Mouse (Mus musculus) forebrain, embryonic 14.5 days (tissue): ENCODE results near the gene Ankle1. TPM values are rescaled to one million over a fixed set of nuclear protein-coding genes. Genes with fewer than 3 reads are reported as not detected.

Source experiments
- ATAC-seq: fragments of 200-750 bp; cut with Nextera tagmentation; 2 replicates; pipeline ENCODE4 v1.8.0; 2017; ENCODE audit warnings: mild to moderate bottlenecking, moderate library complexity
- DNase-seq: peaks from one replicate; pipeline ENCODE4 v3.0.0-alpha.2; 2015; ENCODE audit warnings: low spot score
- H3K27ac ChIP-seq: fragments of 300-500 bp; sonication (generic); 2 replicates; pipeline ENCODE4 v1.5.1; 2014; ENCODE audit warnings: low read depth, mild to moderate bottlenecking, control low read depth, low read length, moderate library complexity
- H3K27me3 ChIP-seq: fragments of 300-500 bp; sonication (generic); replicated peaks from 2 replicates; pipeline ENCODE4 v1.6.1; 2014; ENCODE audit warnings: low read length, control low read depth, mixed read lengths; ENCODE audit not compliant: control insufficient read depth, insufficient read depth
- H3K36me3 ChIP-seq: fragments of 300-500 bp; sonication (generic); 2 replicates; pipeline ENCODE4 v1.6.1; 2014; ENCODE audit warnings: low read length, control low read depth; ENCODE audit not compliant: control insufficient read depth, insufficient read depth
- H3K4me1 ChIP-seq: fragments of 300-500 bp; sonication (generic); 2 replicates; pipeline ENCODE4 v1.6.1; 2014; ENCODE audit warnings: antibody characterized with exemption, low read length, control low read depth; ENCODE audit not compliant: control insufficient read depth, insufficient read depth
- H3K4me2 ChIP-seq: fragments of 300-500 bp; sonication (generic); 2 replicates; pipeline ENCODE4 v1.6.1; 2014; ENCODE audit warnings: mild to moderate bottlenecking, control low read depth, low read length
- H3K4me3 ChIP-seq: fragments of 300-500 bp; sonication (generic); 2 replicates; pipeline ENCODE4 v1.5.1; 2014; ENCODE audit warnings: low read depth, low read length, control low read depth
- H3K9ac ChIP-seq: fragments of 300-500 bp; sonication (generic); 2 replicates; pipeline ENCODE4 v1.6.1; 2014; ENCODE audit warnings: mild to moderate bottlenecking, low read length, control low read depth, moderate library complexity
- H3K9me3 ChIP-seq: fragments of 300-500 bp; sonication (generic); replicated peaks from 2 replicates; pipeline ENCODE4 v1.6.1; 2016; ENCODE audit warnings: low read length, control low read depth, mixed read lengths; ENCODE audit not compliant: control insufficient read depth
- WGBS: fragments of 180-500 bp; shearing (Covaris S2); extraction: QIAGEN DNeasy Blood & Tissue Kit; methylation state at CpG from one replicate; pipeline ENCODE4 v1.1.7; 2014; 5-methylcytosine and 5-hydroxymethylcytosine counted together
- polyA plus RNA-seq: library from polyadenylated mRNA; unstranded; fragments of >200 nt; fragmentation: Nextera tagmentation; extraction: Ambion mirVana; gene quantifications from 2 replicates; pipeline ENCODE4 v1.2.1, GENCODE M21; 2014

The Ankle1 gene
- polyA plus RNA-seq, 1 experiment from 2014 or later, result 4.3 TPM

DNA sequence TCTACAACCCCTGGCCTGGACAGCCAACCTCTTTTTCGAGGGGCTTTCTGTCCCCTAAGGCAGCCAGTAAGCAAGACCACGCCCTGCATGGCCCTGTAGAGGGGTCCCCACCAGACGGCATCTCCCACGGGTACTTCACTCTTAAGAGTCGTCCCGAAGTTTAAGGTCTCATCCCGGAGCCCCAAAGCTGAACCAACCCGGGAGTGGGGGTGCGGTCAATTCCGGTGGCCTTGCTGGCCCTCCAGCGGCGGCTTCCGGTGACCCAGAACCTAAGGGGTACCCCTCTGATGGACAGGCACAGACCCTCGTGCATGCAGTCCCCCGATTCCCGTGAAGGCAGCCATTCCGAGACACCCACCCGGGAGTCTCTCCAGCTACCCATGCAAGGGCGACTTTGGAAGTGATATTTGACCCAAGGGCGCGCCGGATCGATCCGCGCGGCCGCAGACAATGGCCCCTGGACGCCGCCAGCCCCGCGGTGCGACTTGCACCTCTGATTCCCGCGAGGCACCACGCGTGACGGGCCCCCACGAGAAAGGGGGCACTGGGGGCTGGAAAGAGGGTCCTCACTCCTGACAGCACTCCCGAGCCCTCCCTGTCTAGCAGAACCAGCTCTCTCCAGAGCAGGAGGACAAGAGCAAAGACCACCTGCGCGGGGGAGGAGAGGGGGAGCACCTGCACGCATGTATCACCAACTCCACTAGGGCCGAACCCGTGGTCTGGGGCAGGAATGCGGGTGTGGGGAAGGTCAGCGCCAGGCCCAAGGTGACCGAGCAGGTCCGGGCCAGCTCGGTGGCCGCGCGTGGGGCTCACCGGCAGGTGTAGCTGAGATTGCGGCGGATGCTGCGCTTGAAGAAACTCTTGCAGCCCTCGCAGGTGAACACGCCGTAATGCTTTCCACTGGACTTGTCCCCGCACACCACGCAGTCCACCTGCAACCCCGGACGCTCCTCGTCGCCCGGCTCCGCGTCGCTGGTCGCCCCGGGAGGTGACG is 25.3 kb upstream of the Ankle1 start:
- peaks cover 10% of the 10 kb centered on the region; the same call in 1 of the 2 replicates for H3K27me3 ChIP-seq
- H3K4me3 ChIP-seq, result peak overlapping the region; percentile 70
- ATAC-seq (no peak), DNase-seq (peak; percentile 9)
- peak overlapping the region; percentile 77 for H3K9ac ChIP-seq
- no peaks in the 10 kb centered on the region for H3K9me3 ChIP-seq
- peak overlapping the region; percentile 97 for H3K4me2 ChIP-seq
- WGBS, result 2% methylated on average over 72 of the region's 72 CpGs
- H3K27ac ChIP-seq, result no peak overlapping the region
- peaks cover 32% of the 10 kb centered on the region for H3K4me1 ChIP-seq
- H3K36me3 ChIP-seq, result 0 out of 2 replicates have a peak, but pooled peaks cover 5% of the 10 kb centered on the region

DNA sequence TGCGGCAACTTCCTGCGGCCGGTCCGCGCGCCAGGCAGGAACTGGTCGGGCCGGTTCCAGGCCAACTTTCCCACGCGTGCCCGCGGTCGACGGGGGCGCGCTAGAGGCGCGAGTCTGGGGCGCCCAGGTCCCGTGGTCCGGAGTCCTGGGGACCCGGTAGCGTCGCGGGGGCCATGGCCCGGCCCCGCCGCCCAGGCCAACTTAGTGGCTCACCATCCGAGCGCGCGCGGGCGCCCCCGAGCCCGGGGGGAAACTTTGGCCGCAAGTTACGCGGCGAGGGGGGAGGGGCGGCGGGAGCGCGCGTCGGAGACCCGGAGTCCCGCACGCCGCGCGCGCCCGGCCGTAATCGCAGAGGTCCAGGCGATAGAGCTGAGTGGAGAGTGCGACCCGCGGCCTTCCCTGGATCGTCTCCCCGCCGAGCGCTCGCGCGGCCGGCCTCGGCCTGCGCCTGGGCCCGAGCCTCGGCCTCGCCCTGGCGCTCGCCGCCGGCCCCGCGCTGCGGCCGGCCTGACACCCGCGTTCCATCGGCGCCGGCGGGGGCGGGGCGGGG is 24.3 kb upstream of the Ankle1 start, which contains the start of gene Nr2f6:
Nr2f6 (minus strand) TSS at position 540 of the 550 bp plus-strand sequence.
- Histone ChIP-seq H3K9ac (peak within 1 kb of the TSS; percentile 77), H3K27ac (peak within 1 kb of the TSS; percentile 66), H3K9me3 (no peaks in the 10 kb centered on the region), H3K27me3 (peaks cover 10% of the 10 kb centered on the region; the same call in 1 of the 2 replicates), H3K36me3 (0 out of 2 replicates have a peak, but pooled peaks cover 5% of the 10 kb centered on the region), H3K4me2 (peak within 1 kb of the TSS; percentile 97), H3K4me3 (peak within 1 kb of the TSS; percentile 70), H3K4me1 (peaks cover 22% of the 10 kb centered on the region)
- ATAC-seq (peak; percentile 16), DNase-seq (peak; percentile 66)
- WGBS, result under 1% methylated on average over 51 of the region's 89 CpGs

DNA sequence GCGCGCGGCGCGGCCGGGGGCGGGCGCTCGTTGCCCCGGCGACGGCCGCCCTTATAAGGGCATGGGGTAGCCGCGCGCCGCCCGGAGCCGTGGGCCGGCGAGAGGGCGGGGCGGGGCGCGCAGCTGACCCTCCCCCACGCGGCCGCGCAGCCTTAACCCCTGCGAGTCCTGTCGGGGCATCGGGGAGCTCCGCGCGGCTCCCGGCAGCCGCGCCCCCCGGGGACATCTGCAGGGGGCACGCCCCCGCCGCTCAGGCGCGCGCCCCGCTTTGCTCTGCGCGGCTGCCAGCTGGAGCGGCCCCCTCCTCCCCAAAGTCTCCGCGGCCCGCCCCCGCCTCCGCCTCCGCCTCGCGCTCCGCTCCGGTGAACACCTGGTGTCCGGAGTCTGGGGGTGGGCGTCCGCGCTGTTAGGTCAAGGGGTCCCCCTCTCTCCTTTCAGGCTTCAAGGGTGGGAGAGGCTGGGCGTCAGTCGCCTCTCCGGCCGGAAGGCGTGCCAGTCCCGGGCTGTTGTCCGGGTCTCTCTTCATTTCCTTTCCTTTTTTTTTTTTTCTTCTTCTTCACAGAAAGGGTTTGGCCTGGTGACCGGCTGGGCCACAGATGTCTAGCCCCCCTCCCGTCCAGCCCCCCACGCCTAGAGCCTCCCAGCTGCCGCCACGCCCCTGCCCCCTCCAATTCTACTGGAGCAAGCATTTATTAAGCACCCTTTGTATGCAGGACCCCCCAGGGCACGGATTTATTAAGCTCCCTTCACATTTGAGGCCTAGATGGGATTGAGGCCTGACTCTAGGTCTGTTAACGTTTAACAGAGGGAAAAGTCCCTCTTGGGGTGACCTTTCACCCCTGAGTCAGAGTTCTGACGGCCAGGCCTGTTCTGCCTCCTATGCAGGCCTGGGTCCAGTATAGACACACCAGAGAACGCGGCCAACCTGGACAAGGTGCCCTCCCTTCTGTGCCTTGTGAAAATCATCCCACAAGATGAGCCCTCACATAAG is 23.5 kb upstream of the Ankle1 start:
- 3% methylated on average over 61 of the region's 80 CpGs for WGBS
- Histone ChIP-seq H3K4me3 (peak overlapping the region; percentile 70), H3K27me3 (peaks cover 10% of the 10 kb centered on the region; the same call in 1 of the 2 replicates), H3K27ac (peak overlapping the region; percentile 66), H3K9me3 (no peaks in the 10 kb centered on the region), H3K9ac (peak overlapping the region; percentile 77), H3K4me2 (peak overlapping the region; percentile 97), H3K36me3 (0 out of 2 replicates have a peak, but pooled peaks cover 5% of the 10 kb centered on the region), H3K4me1 (peaks cover 17% of the 10 kb centered on the region)
- ATAC-seq (peak; percentile 82), DNase-seq (peak; percentile 74)

DNA sequence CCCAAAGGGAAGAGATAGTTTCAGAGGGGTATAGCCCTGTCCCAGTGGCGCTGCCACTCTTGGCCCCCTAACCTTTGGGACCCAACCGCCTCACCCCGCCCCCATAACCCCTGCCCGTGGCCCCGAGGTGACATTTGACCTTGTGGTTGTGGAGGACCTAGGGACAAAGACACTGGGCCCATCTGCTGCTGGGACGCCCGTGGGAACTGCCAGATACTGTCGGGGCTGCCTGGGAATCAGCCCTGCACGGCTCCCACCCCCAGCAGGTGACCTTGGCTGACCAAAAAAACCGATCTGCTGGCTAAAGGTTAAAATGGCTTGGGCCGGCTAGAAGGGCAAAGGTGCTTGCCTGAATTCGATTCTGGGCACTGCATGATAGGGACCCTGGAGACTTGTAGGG is 22.4 kb upstream of the Ankle1 start:
- peaks cover 10% of the 10 kb centered on the region; the same call in 1 of the 2 replicates for H3K27me3 ChIP-seq
- WGBS, result 15% methylated on average over 12 of the region's 12 CpGs
- no peaks in the 10 kb centered on the region for H3K9me3 ChIP-seq
- no peak overlapping the region for H3K27ac ChIP-seq
- no peak for DNase-seq
- no peak overlapping the region for H3K4me2 ChIP-seq
- no peak for ATAC-seq
- peaks cover 17% of the 10 kb centered on the region for H3K4me1 ChIP-seq
- no peak overlapping the region for H3K9ac ChIP-seq
- H3K36me3 ChIP-seq, result no peaks in the 10 kb centered on the region
- no peak overlapping the region for H3K4me3 ChIP-seq

DNA sequence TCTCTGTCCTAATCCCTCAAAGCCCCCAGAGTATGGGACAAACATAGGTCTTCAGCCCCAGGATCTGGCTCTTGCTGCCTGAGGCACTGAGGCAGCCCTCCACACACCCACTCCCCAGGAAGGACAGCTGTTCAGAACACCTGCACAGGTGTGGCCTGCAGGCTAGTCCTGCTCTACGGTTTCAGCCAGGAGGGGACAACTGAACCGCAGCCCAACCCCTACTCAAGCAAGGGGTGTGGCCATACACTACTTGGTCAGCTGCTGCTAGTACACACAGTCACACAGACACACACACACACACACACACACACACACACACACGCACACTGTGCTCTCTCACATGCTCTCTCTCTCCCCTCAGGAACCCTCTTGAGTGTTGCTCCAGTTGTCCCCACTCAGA is 21.9 kb upstream of the Ankle1 start:
- WGBS, result 56% methylated on average over 3 of the region's 3 CpGs
- Histone ChIP-seq H3K4me3 (no peak overlapping the region), H3K9me3 (no peaks in the 10 kb centered on the region), H3K27ac (no peak overlapping the region), H3K36me3 (no peaks in the 10 kb centered on the region), H3K9ac (no peak overlapping the region), H3K4me1 (peaks cover 17% of the 10 kb centered on the region), H3K4me2 (no peak overlapping the region), H3K27me3 (peaks cover 10% of the 10 kb centered on the region; the same call in 1 of the 2 replicates)
- no peak for ATAC-seq
- no peak for DNase-seq

DNA sequence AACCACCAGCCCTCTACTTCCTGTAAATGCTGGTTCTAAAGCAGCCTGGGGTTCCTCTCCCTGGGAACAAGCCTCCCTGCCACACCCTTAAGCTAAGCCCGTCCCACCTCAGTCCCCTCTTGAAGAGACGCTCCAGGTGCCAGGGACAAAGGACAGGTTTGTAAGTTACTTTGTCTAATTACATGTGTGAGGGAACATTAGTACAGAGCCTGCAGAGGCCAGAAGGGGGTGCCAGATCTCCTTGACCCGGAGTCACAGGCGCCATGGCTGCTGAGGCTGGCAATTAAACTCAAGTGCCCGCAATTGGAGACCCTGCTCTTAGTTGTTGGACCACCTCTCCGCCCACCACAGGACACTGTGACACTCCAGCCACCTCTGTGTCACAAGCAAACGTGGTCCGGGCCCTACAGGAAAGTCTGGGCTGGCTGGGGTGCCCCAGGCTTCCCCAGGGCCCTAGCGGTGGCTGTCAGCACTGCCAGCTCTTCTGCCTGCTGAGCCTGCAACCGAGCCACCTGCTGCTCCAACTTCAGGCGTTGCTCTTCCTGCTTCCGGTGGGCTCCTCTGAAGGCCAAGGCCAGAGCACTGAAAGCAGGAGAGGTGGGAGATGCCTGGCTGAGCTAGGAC is 20.5 kb upstream of the Ankle1 start:
- no peak for ATAC-seq
- Histone ChIP-seq H3K27ac (no peak overlapping the region), H3K4me3 (no peak overlapping the region), H3K27me3 (peaks cover 7% of the 10 kb centered on the region; the same call in 1 of the 2 replicates), H3K36me3 (no peaks in the 10 kb centered on the region), H3K4me2 (no peak overlapping the region), H3K9ac (no peak overlapping the region), H3K9me3 (no peaks in the 10 kb centered on the region), H3K4me1 (peaks cover 6% of the 10 kb centered on the region; the same call in 1 of the 2 replicates)
- DNase-seq, result no peak
- 76% methylated on average over 12 of the region's 12 CpGs for WGBS

DNA sequence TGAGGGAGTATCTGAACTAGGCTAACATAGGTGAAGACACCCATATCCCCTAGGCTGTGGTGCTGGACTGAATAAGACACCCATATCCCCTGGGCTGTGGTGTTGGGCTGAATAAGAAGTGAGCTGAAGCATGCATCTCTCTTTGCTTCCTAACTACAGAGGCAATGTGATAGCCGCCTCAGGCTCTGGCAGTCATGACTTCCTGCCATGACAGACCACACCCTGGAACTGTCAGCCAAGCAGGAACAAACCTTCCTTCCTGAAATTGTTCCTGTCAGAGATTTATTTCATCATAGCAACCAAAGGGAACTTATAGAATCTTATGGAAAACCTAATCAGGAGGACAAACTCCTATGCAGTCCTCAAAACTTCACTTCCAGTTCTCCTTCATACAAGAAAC is 17.5 kb upstream of the Ankle1 start:
- no peaks in the 10 kb centered on the region for H3K36me3 ChIP-seq
- H3K9me3 ChIP-seq, result no peaks in the 10 kb centered on the region
- 83% methylated on average over 1 of the region's 1 CpGs for whole genome bisulfite sequencing
- H3K27ac ChIP-seq, result no peak overlapping the region
- no peak for ATAC-seq
- H3K4me3 ChIP-seq, result no peak overlapping the region
- DNase-seq, result no peak
- no peaks in the 10 kb centered on the region for H3K27me3 ChIP-seq
- H3K9ac ChIP-seq, result no peak overlapping the region
- H3K4me2 ChIP-seq, result no peak overlapping the region
- H3K4me1 ChIP-seq, result no peaks in the 10 kb centered on the region

DNA sequence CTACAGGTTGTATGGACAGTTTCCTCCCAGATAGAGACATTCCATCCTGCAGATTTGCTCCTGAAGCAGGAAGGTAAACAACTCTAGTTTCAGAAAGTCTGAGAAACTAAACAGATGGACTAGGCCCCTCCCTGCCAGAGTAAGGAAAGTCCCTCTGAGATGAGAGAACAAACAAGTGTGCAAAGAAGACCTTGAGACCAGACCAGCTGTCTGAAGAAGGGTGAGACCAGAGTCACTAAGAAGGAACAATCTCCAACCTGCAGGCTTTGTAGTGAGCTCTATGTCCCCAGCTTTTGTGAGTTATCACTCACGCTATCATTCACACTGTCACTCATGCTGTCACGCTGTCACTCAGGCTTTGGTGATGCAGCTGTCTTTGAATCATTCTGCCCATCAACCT is 14.1 kb upstream of the Ankle1 start:
- Histone ChIP-seq H3K4me2 (no peak overlapping the region), H3K27ac (no peak overlapping the region), H3K36me3 (no peaks in the 10 kb centered on the region), H3K4me1 (no peaks in the 10 kb centered on the region), H3K27me3 (no peaks in the 10 kb centered on the region), H3K4me3 (no peak overlapping the region), H3K9me3 (no peaks in the 10 kb centered on the region), H3K9ac (no peak overlapping the region)
- ATAC-seq, result no peak
- WGBS, result 94% methylated on average over 2 of the region's 2 CpGs
- no peak for DNase-seq
